Mouse (Mus musculus) heart, embryonic 11.5 days (tissue): ENCODE data around the gene Eps15l1. TPM values are rescaled to one million over a fixed set of nuclear protein-coding genes. Genes with fewer than 3 reads are reported as not detected.
A peak's percentile ranks its signal among the peaks of the same experiment; 100 is the strongest.

ENCODE experiments used
- ATAC-seq: fragments of 200-750 bp; cut with Nextera tagmentation; replicated peaks from 2 replicates; pipeline ENCODE4 v1.8.0; 2017; ENCODE audit warnings: moderate library complexity; ENCODE audit not compliant: insufficient number of reproducible peaks, low FRiP score, low TSS enrichment
- H3K27ac ChIP-seq: fragments of 300-500 bp; sonication (generic); 2 replicates; pipeline ENCODE4 v1.5.1; 2014; ENCODE audit warnings: mild to moderate bottlenecking, low read depth, low read length
- H3K27me3 ChIP-seq: fragments of 300-500 bp; sonication (generic); 2 replicates; pipeline ENCODE4 v1.6.1; 2014; ENCODE audit warnings: mild to moderate bottlenecking, low read length, mixed read lengths; ENCODE audit not compliant: control insufficient read depth, insufficient read depth
- H3K36me3 ChIP-seq: fragments of 300-500 bp; sonication (generic); 2 replicates; pipeline ENCODE4 v1.6.1; 2014; ENCODE audit warnings: mild to moderate bottlenecking, low read length, moderate library complexity, mixed read lengths; ENCODE audit not compliant: control insufficient read depth, insufficient read depth
- H3K4me1 ChIP-seq: fragments of 300-500 bp; sonication (generic); 2 replicates; pipeline ENCODE4 v1.6.1; 2014; ENCODE audit warnings: low read length; ENCODE audit not compliant: control insufficient read depth, insufficient read depth
- H3K4me2 ChIP-seq: fragments of 300-500 bp; sonication (generic); 2 replicates; pipeline ENCODE4 v1.6.1; 2014; ENCODE audit warnings: mild to moderate bottlenecking, moderate library complexity
- H3K4me3 ChIP-seq: fragments of 300-500 bp; sonication (generic); 2 replicates; pipeline ENCODE4 v1.5.1; 2014; ENCODE audit warnings: low read depth, low read length
- H3K9ac ChIP-seq: fragments of 300-500 bp; sonication (generic); 2 replicates; pipeline ENCODE4 v1.6.1; 2014; ENCODE audit warnings: mild to moderate bottlenecking, low read depth, low read length, moderate library complexity
- H3K9me3 ChIP-seq: fragments of 300-500 bp; sonication (generic); replicated peaks from 2 replicates; pipeline ENCODE4 v1.6.1; 2016; ENCODE audit warnings: low read length; ENCODE audit not compliant: control insufficient read depth
- whole genome bisulfite sequencing: fragments of 180-500 bp; shearing (Covaris S2); extraction: QIAGEN DNeasy Blood & Tissue Kit; methylation state at CpG from one replicate; pipeline ENCODE4 v1.1.7; 2014; ENCODE audit not compliant: insufficient replicate concordance; 5-methylcytosine and 5-hydroxymethylcytosine counted together
- polyA plus RNA-seq: library from polyadenylated mRNA; unstranded; fragments of >200 nt; fragmentation: Nextera tagmentation; extraction: Ambion mirVana; gene quantifications from 2 replicates; pipeline ENCODE4 v1.2.1, GENCODE M21; 2014

Gene Eps15l1
- polyA plus RNA-seq, 1 experiment from 2014 or later: 49.9 TPM

DNA sequence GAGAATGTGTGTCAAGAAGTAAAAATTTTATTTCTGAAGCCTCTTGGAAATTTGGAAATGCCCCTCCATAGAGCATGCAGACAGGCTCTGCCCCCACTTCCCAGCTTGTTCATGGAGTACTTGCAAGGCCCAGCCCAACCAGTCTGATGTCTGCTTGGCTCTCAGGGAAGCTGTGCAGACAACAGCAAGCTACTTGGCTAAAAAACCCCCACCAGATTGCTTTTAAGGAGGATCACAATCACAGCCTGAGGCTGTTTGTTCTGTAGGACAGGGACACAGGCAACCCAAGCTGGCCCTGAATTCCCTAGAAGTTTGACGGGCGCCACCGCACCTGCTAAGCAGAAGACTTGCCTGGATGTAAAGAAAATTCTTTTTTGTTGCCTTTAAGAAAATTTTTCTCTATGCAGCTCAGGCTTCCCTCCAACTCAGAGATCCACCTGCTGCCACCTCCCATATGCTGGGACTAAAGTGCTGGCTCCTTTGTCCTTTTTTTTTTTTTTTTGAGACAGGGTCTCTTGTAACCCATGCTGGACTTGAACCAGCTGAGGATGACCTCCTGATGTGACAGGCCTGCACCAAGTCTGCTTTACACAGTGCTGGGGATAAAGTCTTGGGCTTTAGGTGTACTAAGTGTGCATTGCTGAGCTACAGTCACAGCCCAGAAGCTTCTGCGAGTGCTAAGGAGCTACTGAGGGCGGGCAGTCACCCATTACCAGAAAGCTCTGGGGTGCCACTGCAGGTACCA, 78.5 kb downstream of the Eps15l1 start:
- H3K4me1 ChIP-seq: no peaks in the 10 kb centered on the region
- no peak overlapping the region for H3K9ac ChIP-seq
- H3K27ac ChIP-seq: no peak overlapping the region
- no peaks in the 10 kb centered on the region for H3K9me3 ChIP-seq
- no peak overlapping the region for H3K4me3 ChIP-seq
- ATAC-seq: no peak
- H3K36me3 ChIP-seq: peaks cover 19% of the 10 kb centered on the region
- 93% methylated on average over 5 of the region's 5 CpGs for WGBS
- H3K4me2 ChIP-seq: no peak overlapping the region
- H3K27me3 ChIP-seq: no peaks in the 10 kb centered on the region

DNA sequence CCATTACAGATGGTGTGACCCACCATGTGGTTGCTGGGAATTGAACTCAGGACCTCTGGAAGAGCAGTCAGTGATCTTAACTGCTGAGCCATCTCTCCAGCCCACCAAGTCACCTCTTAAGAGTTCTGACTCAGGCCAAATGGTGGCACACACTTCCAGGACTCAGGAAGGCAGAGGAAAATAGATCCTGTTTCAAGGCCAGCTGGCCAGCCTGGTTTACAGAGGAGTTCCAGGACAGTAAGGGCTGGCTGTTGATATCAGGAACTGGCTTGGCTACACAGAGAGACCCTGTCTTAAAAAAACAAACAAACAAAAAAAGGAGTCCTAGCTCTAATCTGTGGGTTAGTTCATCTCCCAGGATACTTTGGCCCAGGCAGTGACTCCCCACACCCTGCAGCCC, 84.2 kb downstream of the Eps15l1 start:
- Histone ChIP-seq H3K9ac (no peak overlapping the region), H3K36me3 (peaks cover 19% of the 10 kb centered on the region)

DNA sequence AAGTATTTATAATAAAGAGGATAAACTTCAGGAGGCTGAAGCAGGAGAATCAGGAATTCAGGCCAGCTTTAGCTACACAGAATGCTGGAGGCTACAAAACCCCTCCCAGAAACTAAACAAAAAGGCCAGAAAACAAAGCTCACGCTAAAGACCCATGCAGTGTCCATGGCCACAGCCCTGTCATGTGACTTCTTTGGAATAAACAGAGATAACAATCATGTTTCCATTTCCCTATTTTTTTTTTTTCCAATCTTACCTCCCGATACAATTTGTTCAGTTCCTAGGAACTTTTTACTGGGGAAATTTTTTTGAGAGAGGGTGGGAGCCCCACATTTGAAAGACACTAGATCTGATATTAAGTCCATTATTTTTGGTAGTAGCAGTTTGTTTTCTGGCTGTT, 85.0 kb downstream of the Eps15l1 start:
- H3K9ac ChIP-seq: no peak overlapping the region

More for the DNA sequence above, 84.2 kb downstream of the Eps15l1 start:
- H3K9me3 ChIP-seq: no peaks in the 10 kb centered on the region
- no peaks in the 10 kb centered on the region for H3K27me3 ChIP-seq
- 0 out of 2 replicates have a peak, but pooled peaks have one; percentile 12 for ATAC-seq
- H3K4me3 ChIP-seq: no peak overlapping the region
- H3K4me1 ChIP-seq: no peaks in the 10 kb centered on the region
- H3K4me2 ChIP-seq: no peak overlapping the region
- H3K27ac ChIP-seq: no peak overlapping the region

DNA sequence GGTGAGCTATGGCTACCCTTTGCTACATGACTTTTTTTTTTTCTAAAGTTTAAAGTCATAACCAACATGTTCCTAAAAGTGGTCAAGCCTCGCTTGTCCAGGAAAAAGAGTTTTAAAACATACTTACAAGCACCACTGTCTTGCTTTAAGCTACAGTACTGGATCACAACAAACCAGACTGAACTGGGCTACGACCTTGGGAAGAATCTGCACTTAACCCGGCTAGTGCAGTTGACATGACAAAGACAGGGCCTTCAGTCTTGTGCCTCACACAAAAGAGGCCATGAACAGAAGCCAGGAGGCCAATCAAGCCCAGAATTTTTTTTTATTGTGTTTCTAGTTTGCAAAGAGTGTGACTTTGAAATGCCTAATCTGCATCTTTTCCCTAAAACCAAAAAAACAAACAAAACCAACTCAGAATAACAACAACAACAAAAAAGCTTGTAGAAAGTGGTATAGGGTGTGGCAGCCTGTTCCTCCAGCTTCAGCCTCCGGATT, 87.1 kb downstream of the Eps15l1 start:
- H3K9ac ChIP-seq: no peak overlapping the region
- 73% methylated on average over 4 of the region's 4 CpGs for WGBS
- no peak for ATAC-seq
- H3K4me2 ChIP-seq: no peak overlapping the region
- no peak overlapping the region for H3K4me3 ChIP-seq
- H3K36me3 ChIP-seq: peaks cover 5% of the 10 kb centered on the region
- H3K4me1 ChIP-seq: no peaks in the 10 kb centered on the region
- H3K9me3 ChIP-seq: no peaks in the 10 kb centered on the region
- no peaks in the 10 kb centered on the region for H3K27me3 ChIP-seq
- no peak overlapping the region for H3K27ac ChIP-seq

More for the DNA sequence above, 85.0 kb downstream of the Eps15l1 start:
- Histone ChIP-seq H3K27ac (no peak overlapping the region), H3K4me2 (no peak overlapping the region), H3K27me3 (no peaks in the 10 kb centered on the region), H3K9me3 (no peaks in the 10 kb centered on the region), H3K36me3 (peaks cover 17% of the 10 kb centered on the region), H3K4me1 (no peaks in the 10 kb centered on the region), H3K4me3 (no peak overlapping the region)
- ATAC-seq: no peak
- 74% methylated on average over 2 of the region's 2 CpGs for WGBS

DNA sequence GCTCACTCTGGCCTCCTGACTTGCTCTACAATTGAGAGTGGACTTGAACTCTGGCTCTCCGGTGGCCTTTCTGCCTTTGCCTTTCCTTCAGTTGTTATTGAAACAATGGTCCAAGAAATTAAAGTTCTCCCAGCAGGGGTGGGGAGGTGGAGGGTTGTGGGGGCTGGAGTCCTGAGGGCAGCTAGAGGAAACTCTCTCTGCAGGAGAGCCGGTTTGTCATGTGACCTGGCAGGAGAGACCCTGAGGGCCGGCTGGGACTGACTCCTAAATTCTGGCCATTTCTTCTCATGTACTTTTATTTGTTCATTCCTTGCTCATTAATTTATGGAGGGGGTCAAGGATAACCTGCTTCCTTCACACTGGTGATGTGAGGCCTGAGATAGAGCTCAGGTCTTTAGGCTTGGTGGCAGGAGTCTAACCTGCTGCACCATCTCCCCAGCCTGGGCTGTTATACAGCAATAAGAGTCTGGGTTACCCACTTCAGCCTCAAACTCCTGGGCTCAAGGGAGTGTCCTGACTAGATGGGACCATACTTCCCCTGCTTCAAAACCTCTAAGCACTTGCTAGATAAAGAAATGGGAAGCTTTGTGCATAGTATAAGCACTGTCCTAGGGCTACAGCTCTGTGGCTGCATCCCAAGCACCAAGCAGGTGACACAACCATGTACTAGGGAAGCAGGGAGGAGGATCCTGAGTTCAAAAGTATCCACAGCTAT, 87.7 kb downstream of the Eps15l1 start:
- no peaks in the 10 kb centered on the region for H3K27me3 ChIP-seq
- no peak overlapping the region for H3K9ac ChIP-seq
- no peak overlapping the region for H3K4me3 ChIP-seq
- peaks cover 4% of the 10 kb centered on the region for H3K36me3 ChIP-seq
- no peaks in the 10 kb centered on the region for H3K4me1 ChIP-seq
- no peak overlapping the region for H3K4me2 ChIP-seq
- H3K9me3 ChIP-seq: no peaks in the 10 kb centered on the region
- 52% methylated on average over 3 of the region's 3 CpGs for WGBS
- no peak overlapping the region for H3K27ac ChIP-seq
- no peak for ATAC-seq

DNA sequence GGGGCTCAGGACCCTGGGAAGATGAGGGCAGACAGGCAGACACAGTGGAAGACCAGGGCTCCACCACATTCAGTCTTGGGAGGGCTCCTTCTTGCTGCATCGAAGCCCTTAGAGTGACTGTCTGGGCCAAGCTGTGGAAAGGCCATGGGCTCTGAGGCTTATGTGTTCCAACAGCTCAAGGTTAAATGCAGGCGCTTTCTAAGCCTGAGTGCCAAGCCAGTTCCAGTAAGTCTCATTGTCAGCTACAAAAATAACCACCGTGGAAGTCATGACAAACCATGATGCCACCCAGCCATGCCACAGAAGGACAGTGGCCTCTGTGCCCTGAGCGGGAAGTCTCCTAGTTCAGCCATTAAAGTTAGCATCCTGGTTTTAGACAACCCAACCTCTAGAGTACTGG, 89.6 kb downstream of the Eps15l1 start:
- Histone ChIP-seq H3K9me3 (no peaks in the 10 kb centered on the region), H3K27me3 (no peaks in the 10 kb centered on the region), H3K4me3 (no peak overlapping the region), H3K36me3 (no peaks in the 10 kb centered on the region; the same call in 1 of the 2 replicates), H3K9ac (no peak overlapping the region), H3K4me1 (no peaks in the 10 kb centered on the region), H3K27ac (peak overlapping the region; percentile 10; the same call in 1 of the 2 replicates), H3K4me2 (no peak overlapping the region)
- WGBS: 80% methylated on average over 4 of the region's 4 CpGs
- ATAC-seq: no peak

DNA sequence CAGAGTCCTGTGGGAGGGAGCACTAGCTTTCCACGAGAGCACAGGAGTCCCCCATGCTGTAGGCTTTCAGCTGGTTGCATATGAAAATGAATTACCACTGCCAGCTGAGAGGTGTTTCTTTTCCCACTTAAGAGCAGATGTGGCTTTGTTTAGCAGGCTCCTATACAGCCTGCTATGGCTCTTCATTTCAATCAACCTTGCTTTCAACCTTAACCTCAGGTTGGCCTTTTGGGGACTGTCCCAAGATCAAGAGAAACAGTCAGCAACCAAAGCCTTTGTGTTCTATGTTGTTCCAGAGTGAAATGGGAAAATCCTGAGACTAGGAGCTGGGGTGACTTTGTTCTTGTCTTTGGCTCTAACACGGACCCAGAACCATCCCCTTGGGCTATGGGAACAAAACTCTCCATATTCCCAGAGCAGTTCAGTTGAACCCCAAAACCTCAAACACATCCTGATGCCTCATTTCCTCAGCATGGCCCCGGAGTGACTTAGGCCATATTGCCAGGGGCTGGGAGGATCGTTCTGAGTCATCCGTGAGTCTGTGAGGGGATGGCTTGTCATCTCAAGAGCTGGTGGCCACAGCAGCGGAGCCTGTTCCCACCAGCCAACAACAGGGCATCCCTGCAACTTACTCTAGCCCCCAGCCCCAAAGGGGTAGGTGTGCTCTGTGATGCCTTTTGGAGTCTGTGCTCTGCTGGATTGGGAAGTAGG, 90.3 kb downstream of the Eps15l1 start:
- Histone ChIP-seq H3K27ac (no peak overlapping the region; the same call in 1 of the 2 replicates), H3K4me3 (no peak overlapping the region), H3K4me1 (no peaks in the 10 kb centered on the region), H3K9ac (no peak overlapping the region), H3K4me2 (no peak overlapping the region), H3K27me3 (no peaks in the 10 kb centered on the region), H3K9me3 (no peaks in the 10 kb centered on the region), H3K36me3 (no peaks in the 10 kb centered on the region; the same call in 1 of the 2 replicates)
- ATAC-seq: no peak
- WGBS: 80% methylated on average over 6 of the region's 6 CpGs

DNA sequence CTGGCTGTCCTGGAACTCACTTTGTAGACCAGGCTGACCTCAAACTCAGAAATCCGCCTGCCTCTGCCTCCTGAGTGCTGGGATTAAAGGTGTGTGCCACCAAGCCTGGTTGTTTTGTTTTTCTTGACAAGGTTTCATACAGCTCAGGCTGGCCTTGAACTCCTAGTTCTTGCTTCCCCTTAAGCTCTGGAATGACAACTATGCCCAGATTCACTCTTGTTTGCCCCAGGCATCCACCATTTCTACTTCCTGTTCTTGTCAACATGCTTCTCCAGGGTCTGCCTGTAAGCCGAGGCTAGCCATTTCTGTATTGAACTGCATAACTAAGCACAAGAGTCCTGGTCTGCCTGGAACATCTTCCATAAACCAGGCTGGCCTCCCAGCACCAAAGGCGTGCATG, 92.1 kb downstream of the Eps15l1 start:
- 80% methylated on average over 3 of the region's 3 CpGs for WGBS

More for the DNA sequence above, 92.1 kb downstream of the Eps15l1 start:
- Histone ChIP-seq H3K4me3 (no peak overlapping the region), H3K27ac (no peak overlapping the region), H3K27me3 (no peaks in the 10 kb centered on the region), H3K9me3 (no peaks in the 10 kb centered on the region), H3K4me1 (no peaks in the 10 kb centered on the region), H3K36me3 (no peaks in the 10 kb centered on the region), H3K9ac (no peak overlapping the region), H3K4me2 (no peak overlapping the region)
- ATAC-seq: no peak
